Mouse (Mus musculus): Measurements from ENCODE around the gene Exoc2. TPM values are rescaled to one million over a fixed set of nuclear protein-coding genes. Genes with fewer than 3 reads are reported as not detected.

Gene Exoc2
- total and polyA plus RNA-seq, 3 experiments = 6.9 to 46.6 (median 44.7) TPM

DNA sequence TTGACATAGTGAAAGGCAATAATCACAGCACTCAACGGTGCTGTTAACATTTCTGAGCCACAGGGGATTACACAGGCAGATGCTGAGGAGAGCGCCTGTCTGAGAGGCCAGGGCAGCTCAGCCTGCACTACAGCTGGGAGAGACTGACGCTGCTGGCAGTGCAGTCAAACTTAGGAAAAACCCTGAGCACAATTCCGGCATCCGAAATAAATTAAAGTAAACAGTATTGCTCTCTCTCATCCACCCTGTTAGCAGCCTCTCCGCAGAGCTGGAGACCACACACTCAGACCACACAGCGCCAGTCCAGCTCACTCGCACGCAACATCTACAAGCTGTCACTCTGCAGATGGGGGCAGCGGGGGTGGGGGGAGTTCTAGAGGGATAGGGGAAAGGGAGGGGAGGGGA lies 7.4 kb downstream of the Exoc2 start:
- H3K4me1 ChIP-seq (ENCODE audit: insufficient read depth, low read depth, low read length) = peaks cover 17% of the 10 kb centered on the region
- H3K4me3 ChIP-seq (ENCODE audit: low read depth, low read length) = no peak overlapping the region
- H3K27me3 ChIP-seq (ENCODE audit: insufficient read depth, low read length) = no peaks in the 10 kb centered on the region
- TF ChIP-seq POLR2AphosphoS5 (IDR thresholded peaks at IDR 0.05; ENCODE audit: insufficient replicate concordance, low read depth, low read length) = no peak
- TF ChIP-seq CTCF (IDR thresholded peaks at IDR 0.05; ENCODE audit: low read depth, low read length) = no peak
- no peak for TF ChIP-seq GATA1 (IDR thresholded peaks at IDR 0.05; ENCODE audit: borderline replicate concordance, low read length)
- no peak for TF ChIP-seq GATA2 (IDR thresholded peaks at IDR 0.05; ENCODE audit: borderline replicate concordance, low read depth, low read length)
- no peak for TF ChIP-seq TAL1 (conservative IDR thresholded peaks at IDR 0.05; ENCODE audit: low read depth, low read length)
- H3K9me3 ChIP-seq (replicated peaks) = no peaks in the 10 kb centered on the region
- DNase-seq (ENCODE audit: low spot score) (no peak), ATAC-seq (ENCODE audit: extremely low read depth, insufficient number of reproducible peaks, low FRiP score, poor library complexity, severe bottlenecking) (no peak)
- H3K36me3 ChIP-seq (replicated peaks) = peaks cover 48% of the 10 kb centered on the region

DNA sequence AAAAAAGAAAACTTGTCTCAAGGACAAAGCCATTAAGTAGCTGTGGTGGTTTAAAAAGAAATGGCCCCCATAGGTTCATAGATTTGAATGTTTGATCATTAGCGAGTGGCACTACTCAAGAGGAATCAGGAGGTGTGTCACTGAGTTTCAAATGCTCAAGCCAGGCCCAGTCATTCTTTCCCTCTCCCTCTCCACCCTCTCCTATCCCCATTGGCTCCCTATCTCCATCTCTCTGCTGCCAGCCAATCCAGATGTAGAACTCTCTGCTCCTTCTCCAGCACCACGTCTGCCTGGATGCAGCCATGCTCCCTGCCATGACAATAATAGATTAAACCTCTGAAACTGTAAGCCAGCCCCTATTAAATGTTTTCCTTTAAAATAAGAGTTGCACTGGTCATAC lies 12.0 kb downstream of the Exoc2 start:
- ATAC-seq (ENCODE audit: extremely low read depth, insufficient number of reproducible peaks, low FRiP score, poor library complexity, severe bottlenecking) (no peak), DNase-seq (ENCODE audit: low spot score) (no peak)
- no peak overlapping the region for H3K4me3 ChIP-seq (ENCODE audit: low read depth, low read length)

GRCm38 (mm10) chr13:30960714-30961113 lies 13.2 kb downstream of the Exoc2 start:
- Histone ChIP-seq H3K9me3 (replicated peaks) (no peaks in the 10 kb centered on the region), H3K36me3 (replicated peaks) (peaks cover 67% of the 10 kb centered on the region), H3K4me3 (ENCODE audit: low read depth, low read length) (no peak overlapping the region), H3K4me1 (ENCODE audit: insufficient read depth, low read depth, low read length) (no peaks in the 10 kb centered on the region), H3K27me3 (ENCODE audit: insufficient read depth, low read length) (no peaks in the 10 kb centered on the region)
- DNase-seq (ENCODE audit: low spot score) (no peak), ATAC-seq (ENCODE audit: extremely low read depth, insufficient number of reproducible peaks, low FRiP score, poor library complexity, severe bottlenecking) (no peak)
- TF ChIP-seq POLR2AphosphoS5 (IDR thresholded peaks at IDR 0.05; ENCODE audit: insufficient replicate concordance, low read depth, low read length) (no peak), CTCF (IDR thresholded peaks at IDR 0.05; ENCODE audit: low read depth, low read length) (no peak), TAL1 (conservative IDR thresholded peaks at IDR 0.05; ENCODE audit: low read depth, low read length) (no peak), GATA1 (IDR thresholded peaks at IDR 0.05; ENCODE audit: borderline replicate concordance, low read length) (no peak)

More for the DNA sequence above, 12.0 kb downstream of the Exoc2 start:
- Histone ChIP-seq H3K36me3 (replicated peaks) (peaks cover 69% of the 10 kb centered on the region), H3K4me1 (ENCODE audit: insufficient read depth, low read depth, low read length) (no peaks in the 10 kb centered on the region), H3K9me3 (replicated peaks) (no peaks in the 10 kb centered on the region), H3K27me3 (ENCODE audit: insufficient read depth, low read length) (no peaks in the 10 kb centered on the region)
- no peak for TF ChIP-seq GATA2 (IDR thresholded peaks at IDR 0.05; ENCODE audit: borderline replicate concordance, low read depth, low read length)
- TF ChIP-seq CTCF (IDR thresholded peaks at IDR 0.05; ENCODE audit: low read depth, low read length) = no peak
- no peak for TF ChIP-seq POLR2AphosphoS5 (IDR thresholded peaks at IDR 0.05; ENCODE audit: insufficient replicate concordance, low read depth, low read length)
- TF ChIP-seq TAL1 (conservative IDR thresholded peaks at IDR 0.05; ENCODE audit: low read depth, low read length) = no peak
- TF ChIP-seq GATA1 (IDR thresholded peaks at IDR 0.05; ENCODE audit: borderline replicate concordance, low read length) = no peak

DNA sequence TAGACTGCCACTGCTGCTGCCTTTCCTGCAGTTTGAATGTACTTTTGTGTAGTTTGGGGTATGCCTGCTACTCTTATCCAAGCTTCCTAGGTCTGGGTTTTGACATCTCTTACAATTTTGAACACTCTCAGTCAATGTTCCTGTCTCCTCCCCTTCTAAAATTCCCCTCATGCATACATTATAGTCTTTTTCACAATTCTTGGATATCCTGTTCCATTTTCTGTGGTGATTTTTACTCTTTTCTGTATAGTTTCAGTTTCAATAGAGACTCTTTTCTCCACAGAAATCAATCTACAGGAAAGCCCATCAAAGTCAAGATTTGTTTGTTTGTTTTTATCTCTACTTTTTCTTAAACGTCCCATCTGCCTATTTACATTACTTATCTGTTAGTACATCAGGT lies 20.3 kb downstream of the Exoc2 start:
- no peak for DNase-seq (ENCODE audit: low spot score)
- H3K9me3 ChIP-seq (replicated peaks) = peaks cover 6% of the 10 kb centered on the region; the same call in 1 of the 2 replicates
- H3K4me3 ChIP-seq (ENCODE audit: low read depth, low read length) = no peak overlapping the region
- peaks cover 45% of the 10 kb centered on the region for H3K36me3 ChIP-seq (replicated peaks)
- H3K4me1 ChIP-seq (ENCODE audit: insufficient read depth, low read depth, low read length) = no peaks in the 10 kb centered on the region
- H3K27me3 ChIP-seq (ENCODE audit: insufficient read depth, low read length) = no peaks in the 10 kb centered on the region
- ATAC-seq (ENCODE audit: extremely low read depth, insufficient number of reproducible peaks, low FRiP score, poor library complexity, severe bottlenecking) = no peak
- TF ChIP-seq GATA1 (IDR thresholded peaks at IDR 0.05; ENCODE audit: borderline replicate concordance, low read length) = no peak
- TF ChIP-seq GATA2 (IDR thresholded peaks at IDR 0.05; ENCODE audit: borderline replicate concordance, low read depth, low read length) = no peak
- no peak for TF ChIP-seq POLR2AphosphoS5 (IDR thresholded peaks at IDR 0.05; ENCODE audit: insufficient replicate concordance, low read depth, low read length)
- TF ChIP-seq CTCF (IDR thresholded peaks at IDR 0.05; ENCODE audit: low read depth, low read length) = no peak
- TF ChIP-seq TAL1 (conservative IDR thresholded peaks at IDR 0.05; ENCODE audit: low read depth, low read length) = no peak

GRCm38 (mm10) chr13:30952044-30952443 lies 21.8 kb downstream of the Exoc2 start:
- H3K27me3 ChIP-seq (ENCODE audit: insufficient read depth, low read length) = no peaks in the 10 kb centered on the region
- ATAC-seq (ENCODE audit: extremely low read depth, insufficient number of reproducible peaks, low FRiP score, poor library complexity, severe bottlenecking) = no peak
- no peak for TF ChIP-seq CTCF (IDR thresholded peaks at IDR 0.05; ENCODE audit: low read depth, low read length)
- no peak for TF ChIP-seq TAL1 (conservative IDR thresholded peaks at IDR 0.05; ENCODE audit: low read depth, low read length)
- TF ChIP-seq GATA1 (IDR thresholded peaks at IDR 0.05; ENCODE audit: borderline replicate concordance, low read length) = no peak
- TF ChIP-seq POLR2AphosphoS5 (IDR thresholded peaks at IDR 0.05; ENCODE audit: insufficient replicate concordance, low read depth, low read length) = no peak
- TF ChIP-seq GATA2 (IDR thresholded peaks at IDR 0.05; ENCODE audit: borderline replicate concordance, low read depth, low read length) = no peak
- peaks cover 6% of the 10 kb centered on the region; the same call in 1 of the 2 replicates for H3K9me3 ChIP-seq (replicated peaks)
- no peak for DNase-seq (ENCODE audit: low spot score)
- no peak overlapping the region for H3K4me3 ChIP-seq (ENCODE audit: low read depth, low read length)
- H3K36me3 ChIP-seq (replicated peaks) = peaks cover 42% of the 10 kb centered on the region
- peaks cover 7% of the 10 kb centered on the region for H3K4me1 ChIP-seq (ENCODE audit: insufficient read depth, low read depth, low read length)

- no peak overlapping the region for H3K4me3 ChIP-seq (ENCODE audit: low read depth, low read length)
- ATAC-seq (ENCODE audit: extremely low read depth, insufficient number of reproducible peaks, low FRiP score, poor library complexity, severe bottlenecking) (no peak), DNase-seq (ENCODE audit: low spot score) (no peak)
- peaks cover 7% of the 10 kb centered on the region for H3K4me1 ChIP-seq (ENCODE audit: insufficient read depth, low read depth, low read length)
- H3K36me3 ChIP-seq (replicated peaks) = peaks cover 32% of the 10 kb centered on the region
- no peaks in the 10 kb centered on the region for H3K9me3 ChIP-seq (replicated peaks)
- no peak for TF ChIP-seq GATA2 (IDR thresholded peaks at IDR 0.05; ENCODE audit: borderline replicate concordance, low read depth, low read length)
- no peak for TF ChIP-seq POLR2AphosphoS5 (IDR thresholded peaks at IDR 0.05; ENCODE audit: insufficient replicate concordance, low read depth, low read length)
- TF ChIP-seq TAL1 (conservative IDR thresholded peaks at IDR 0.05; ENCODE audit: low read depth, low read length) = no peak
- no peak for TF ChIP-seq GATA1 (IDR thresholded peaks at IDR 0.05; ENCODE audit: borderline replicate concordance, low read length)
- TF ChIP-seq CTCF (IDR thresholded peaks at IDR 0.05; ENCODE audit: low read depth, low read length) = no peak
- no peaks in the 10 kb centered on the region for H3K27me3 ChIP-seq (ENCODE audit: insufficient read depth, low read length)
Measured at GRCm38 (mm10) chr13:30949181-30949580, 24.7 kb downstream of the Exoc2 start.
